8 mouse cellular contexts compared by ENCODE assay signal in the genomic region with DNA sequence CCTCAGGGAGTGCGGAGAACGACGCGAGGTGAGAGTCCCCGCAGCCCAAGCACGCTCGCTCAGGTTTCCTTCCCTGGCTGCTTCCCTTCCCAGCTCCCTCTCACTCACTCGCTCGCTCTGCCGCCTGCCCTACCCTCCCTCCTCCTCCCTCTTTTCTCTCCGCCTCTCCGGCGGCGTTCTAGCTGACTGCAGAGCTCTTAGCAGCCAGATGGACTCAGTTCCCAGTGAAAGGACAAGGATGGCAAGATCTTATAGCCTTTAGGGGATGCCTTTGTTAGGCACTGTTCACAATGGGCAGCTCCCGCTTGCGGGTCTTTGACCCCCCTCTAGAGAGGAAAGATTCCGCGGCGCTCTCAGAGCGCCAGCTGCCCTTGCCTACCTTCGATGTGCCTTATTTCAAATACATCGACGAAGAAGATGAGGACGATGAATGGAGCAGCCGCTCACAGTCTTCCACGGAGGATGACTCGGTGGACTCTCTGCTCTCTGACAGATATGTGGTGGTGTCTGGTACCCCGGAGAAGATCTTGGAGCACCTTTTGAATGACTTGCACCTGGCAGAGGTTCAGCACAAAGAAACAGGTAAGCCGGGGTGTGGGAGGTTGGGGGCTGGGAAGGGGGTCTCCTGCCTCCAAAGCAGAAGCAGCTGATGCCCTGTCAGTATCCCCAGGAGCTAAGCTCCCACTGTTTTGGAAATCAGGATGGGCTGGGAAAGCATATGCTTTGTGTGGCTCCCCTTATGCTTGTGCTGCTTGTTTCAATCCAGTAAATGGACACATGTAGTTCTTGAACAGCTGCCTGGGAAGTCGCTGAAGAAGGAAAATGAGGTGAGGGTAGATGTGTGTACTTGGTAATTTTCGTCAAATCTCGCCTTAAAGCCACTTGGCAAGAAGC.
DNase-seq lines count a peak whose midpoint lies in the region; ATAC-seq and TF ChIP-seq lines count a peak whose summit lies in the region.

No protein-coding gene starts in this region.

- no peaks in the 10 kb centered on the region for H3K9me3 ChIP-seq in forebrain, embryonic 10.5 days
- H3K9me3 ChIP-seq in limb, embryonic 10.5 days (replicated peaks): no peaks in the 10 kb centered on the region
- H3K9me3 ChIP-seq in midbrain, postnatal 0 days (ENCODE audit: low read length): no peaks in the 10 kb centered on the region

- TF ChIP-seq CTCF in midbrain, postnatal 0 days (IDR thresholded peaks at IDR 0.05): 0 out of 2 replicates have a peak, but pooled peaks have one; percentile 21

- WGBS in forebrain, embryonic 10.5 days: 3% methylated on average over 32 of the region's 32 CpGs
- WGBS in limb, embryonic 10.5 days: 5% methylated on average over 32 of the region's 32 CpGs
- WGBS in midbrain, postnatal 0 days: 3% methylated on average over 32 of the region's 32 CpGs

- ATAC-seq in midbrain, postnatal 0 days (ENCODE audit: low FRiP score): peak; percentile 90

- DNase-seq in ZHBTc4 (ENCODE audit: low read depth, low spot score): peak; percentile 70
- peak; percentile 60 for DNase-seq in brain, embryonic 18.5 days (ENCODE audit: low read depth, low spot score)
- peak; percentile 74 for DNase-seq in forebrain, embryonic 10.5 days (ENCODE audit: extremely low spot score, low spot score)
- DNase-seq in hindlimb bud, embryonic 11.5 days (ENCODE audit: extremely low spot score, low read depth, low spot score): peak; percentile 50
- DNase-seq in limb, embryonic 10.5 days (ENCODE audit: low spot score): peak; percentile 81
- DNase-seq in midbrain, postnatal 0 days (ENCODE audit: low spot score): peak; percentile 87
- DNase-seq in adipocyte (ENCODE audit: low spot score): no peak
- DNase-seq in MN1 (ENCODE audit: low spot score): no peak

- H3K27ac ChIP-seq in forebrain, embryonic 10.5 days: peak overlapping the region; percentile 81
- H3K27ac ChIP-seq in limb, embryonic 10.5 days: peak overlapping the region; percentile 84
- peak overlapping the region; percentile 88 for H3K27ac ChIP-seq in midbrain, postnatal 0 days (ENCODE audit: low read depth, low read length)

- peak overlapping the region; percentile 55 for H3K4me3 ChIP-seq in forebrain, embryonic 10.5 days
- peak overlapping the region; percentile 57 for H3K4me3 ChIP-seq in limb, embryonic 10.5 days
- H3K4me3 ChIP-seq in midbrain, postnatal 0 days (ENCODE audit: low read depth, low read length): peak overlapping the region; percentile 51

- peaks cover 73% of the 10 kb centered on the region for H3K4me1 ChIP-seq in forebrain, embryonic 10.5 days
- peaks cover 38% of the 10 kb centered on the region for H3K4me1 ChIP-seq in limb, embryonic 10.5 days
- H3K4me1 ChIP-seq in midbrain, postnatal 0 days (ENCODE audit: insufficient read depth, low read length): peaks cover 8% of the 10 kb centered on the region; the same call in 1 of the 2 replicates

- H3K27me3 ChIP-seq in forebrain, embryonic 10.5 days (ENCODE audit: poor library complexity, severe bottlenecking): peaks cover 28% of the 10 kb centered on the region
- 0 out of 2 replicates have a peak, but pooled peaks cover 13% of the 10 kb centered on the region for H3K27me3 ChIP-seq in limb, embryonic 10.5 days (ENCODE audit: low read depth, poor library complexity, severe bottlenecking)
- H3K27me3 ChIP-seq in midbrain, postnatal 0 days (ENCODE audit: insufficient read depth, low read length): no peaks in the 10 kb centered on the region

- H3K36me3 ChIP-seq in forebrain, embryonic 10.5 days (replicated peaks): no peaks in the 10 kb centered on the region
- H3K36me3 ChIP-seq in limb, embryonic 10.5 days: no peaks in the 10 kb centered on the region
- H3K36me3 ChIP-seq in midbrain, postnatal 0 days (ENCODE audit: insufficient read depth, low read length): no peaks in the 10 kb centered on the region

- H3K4me2 ChIP-seq in midbrain, postnatal 0 days (ENCODE audit: low read depth, low read length, poor library complexity, severe bottlenecking): peak overlapping the region; percentile 68

- H3K9ac ChIP-seq in midbrain, postnatal 0 days (replicated peaks; ENCODE audit: low read length, poor library complexity, severe bottlenecking): peak overlapping the region; percentile 84

Comparison
In these comparisons a context has a peak if more than half of its experiments do, and no peak if none do; other contexts are left out.
1. DNase-seq: peak in ZHBTc4 (single experiment), brain, embryonic 18.5 days (single experiment), forebrain, embryonic 10.5 days (single experiment), hindlimb bud, embryonic 11.5 days (single experiment), limb, embryonic 10.5 days (single experiment) and midbrain, postnatal 0 days (single experiment); none in adipocyte (single experiment) and MN1 (single experiment).
2. Peak in every context shown above with its lines, with median percentiles within 50 percentile points of each other: H3K27ac ChIP-seq and H3K4me3 ChIP-seq.